Comparison of ENCODE assay signal across 12 mouse cellular contexts in genomic region chr6:4483937-4484601, GRCm38 (mm10). TPM values are rescaled to one million over a fixed set of nuclear protein-coding genes. Genes with fewer than 3 reads are reported as not detected.
DNase-seq lines count a peak whose midpoint lies in the region; ATAC-seq and TF ChIP-seq lines count a peak whose summit lies in the region.
"Had no signal": no experiment of that assay in that cellular context is flagged by ENCODE, and none has a peak within 500 bp of the region (broad histone marks: within the 10 kb centered on the region; RNA-seq: fewer than 3 reads in every experiment).

No protein-coding gene starts in this region.

- H3K27ac ChIP-seq in kidney, postnatal 0 days = 0 out of 2 replicates have a peak overlapping the region, but pooled peaks have one; percentile 6
- H3K27ac ChIP-seq in kidney, adult 2 months (ENCODE audit: insufficient read depth, low read depth, low read length) = no peak overlapping the region
- H3K27ac ChIP-seq in embryonic facial prominence, embryonic 12.5 days = peak overlapping the region; percentile 89
- peak overlapping the region; percentile 71 for H3K27ac ChIP-seq in heart, embryonic 16.5 days (ENCODE audit: low read length)
- H3K27ac ChIP-seq: liver, embryonic 14.5 days had no signal

- ATAC-seq in kidney, postnatal 0 days (replicated peaks; ENCODE audit: low FRiP score, low read depth) = no peak
- peak; percentile 76 for ATAC-seq in embryonic facial prominence, embryonic 12.5 days (ENCODE audit: insufficient number of reproducible peaks, insufficient read depth, low FRiP score, low TSS enrichment)
- ATAC-seq in heart, embryonic 16.5 days (replicated peaks; ENCODE audit: extremely low read depth, insufficient read depth, low FRiP score) = peak; percentile 45; the same call in 1 of the 2 replicates
- ATAC-seq: inflammation-experienced regulatory T-cells, adult 6 months had no signal

- H3K27me3 ChIP-seq in kidney, postnatal 0 days (ENCODE audit: insufficient read depth, low read length) = no peaks in the 10 kb centered on the region
- peaks cover 1% of the 10 kb centered on the region; the same call in 1 of the 2 replicates for H3K27me3 ChIP-seq in kidney, adult 2 months (replicated peaks; ENCODE audit: control insufficient read depth, insufficient read depth, low read length)
- no peaks in the 10 kb centered on the region for H3K27me3 ChIP-seq in embryonic facial prominence, embryonic 12.5 days
- no peaks in the 10 kb centered on the region for H3K27me3 ChIP-seq in heart, embryonic 16.5 days (ENCODE audit: control insufficient read depth, insufficient read depth, low read length)
- H3K27me3 ChIP-seq: CH12.LX had no signal

- H3K9me3 ChIP-seq in kidney, postnatal 0 days (replicated peaks; ENCODE audit: low read length) = no peaks in the 10 kb centered on the region
- H3K9me3 ChIP-seq in embryonic facial prominence, embryonic 12.5 days = no peaks in the 10 kb centered on the region
- no peaks in the 10 kb centered on the region for H3K9me3 ChIP-seq in heart, embryonic 16.5 days (replicated peaks; ENCODE audit: control insufficient read depth, low read length)

- H3K36me3 ChIP-seq in kidney, postnatal 0 days (ENCODE audit: insufficient read depth, low read length) = no peaks in the 10 kb centered on the region
- H3K36me3 ChIP-seq in kidney, adult 2 months (ENCODE audit: control insufficient read depth, insufficient read depth, low read length) = no peaks in the 10 kb centered on the region
- no peaks in the 10 kb centered on the region for H3K36me3 ChIP-seq in embryonic facial prominence, embryonic 12.5 days
- no peaks in the 10 kb centered on the region for H3K36me3 ChIP-seq in heart, embryonic 16.5 days (ENCODE audit: control insufficient read depth, insufficient read depth)

- no peak for TF ChIP-seq CTCF in kidney, postnatal 0 days (IDR thresholded peaks at IDR 0.05; ENCODE audit: low read depth)
- no peak for TF ChIP-seq CTCF in kidney, adult 2 months (conservative IDR thresholded peaks at IDR 0.05; ENCODE audit: insufficient read depth, insufficient read length, low read depth, low read length)

- H3K9ac ChIP-seq in kidney, postnatal 0 days (ENCODE audit: low read depth, low read length) = no peak overlapping the region
- no peak overlapping the region for H3K9ac ChIP-seq in embryonic facial prominence, embryonic 12.5 days
- no peak overlapping the region for H3K9ac ChIP-seq in heart, embryonic 16.5 days (ENCODE audit: low read length)
- H3K9ac ChIP-seq: liver, embryonic 14.5 days had no signal

- TF ChIP-seq POLR2A in kidney, adult 2 months (IDR thresholded peaks at IDR 0.05; ENCODE audit: low read depth, low read length) = no peak

- no peak for DNase-seq in kidney, postnatal 0 days (ENCODE audit: low spot score)
- DNase-seq in kidney, adult 2 months = no peak
- DNase-seq in neural tube, embryonic 10.5 days (ENCODE audit: extremely low spot score, low spot score) = peak; percentile 36
- DNase-seq in spleen, postnatal 36 days (ENCODE audit: low spot score in 2 of 2) = no peak
- DNase-seq in spleen, adult 12 weeks (ENCODE audit: low spot score) = no peak
- DNase-seq in thymus, postnatal 0 days (ENCODE audit: low spot score) = no peak
- DNase-seq: adrenal gland, postnatal 10 days had no signal

- 38% methylated on average over 7 of the region's 7 CpGs for WGBS in kidney, postnatal 0 days
- 38% methylated on average over 7 of the region's 7 CpGs for WGBS in kidney, adult 2 months
- WGBS in embryonic facial prominence, embryonic 12.5 days = 18% methylated on average over 7 of the region's 7 CpGs
- 41% methylated on average over 7 of the region's 7 CpGs for WGBS in heart, embryonic 16.5 days

- H3K4me1 ChIP-seq in kidney, postnatal 0 days (replicated peaks; ENCODE audit: insufficient read depth, low read length) = no peaks in the 10 kb centered on the region
- H3K4me1 ChIP-seq in kidney, adult 2 months (ENCODE audit: control insufficient read depth, insufficient read depth, low read length) = no peaks in the 10 kb centered on the region
- peaks cover 44% of the 10 kb centered on the region for H3K4me1 ChIP-seq in embryonic facial prominence, embryonic 12.5 days
- H3K4me1 ChIP-seq in heart, embryonic 16.5 days (ENCODE audit: control insufficient read depth, insufficient read depth, low read length) = peaks cover 8% of the 10 kb centered on the region

- no peak overlapping the region for H3K4me3 ChIP-seq in kidney, postnatal 0 days (replicated peaks; ENCODE audit: low read depth, low read length)
- no peak overlapping the region for H3K4me3 ChIP-seq in kidney, adult 2 months (ENCODE audit: insufficient read depth, low read depth, low read length)
- H3K4me3 ChIP-seq in embryonic facial prominence, embryonic 12.5 days = no peak overlapping the region
- no peak overlapping the region for H3K4me3 ChIP-seq in heart, embryonic 16.5 days (ENCODE audit: low read length)

- H3K4me2 ChIP-seq in kidney, postnatal 0 days (ENCODE audit: low read length) = no peak overlapping the region
- H3K4me2 ChIP-seq in embryonic facial prominence, embryonic 12.5 days (replicated peaks) = peak overlapping the region; percentile 23; the same call in 1 of the 2 replicates
- peak overlapping the region; percentile 22; the same call in 1 of the 2 replicates for H3K4me2 ChIP-seq in heart, embryonic 16.5 days (ENCODE audit: low read depth, low read length)

RNA-seq across cellular contexts. Expression of gene Col1a2, which starts 20.5 kb away (rescaled TPM):
- 306 and 344 TPM in 2 replicates for polyA plus RNA-seq in kidney, postnatal 0 days (2015; fragmentation: Nextera tagmentation; extraction: Ambion mirVana)
- polyA plus RNA-seq in kidney, adult 2 months (2012; rRNA removed) = 67.1 and 67.9 TPM in 2 replicates
- polyA plus RNA-seq in embryonic facial prominence, embryonic 12.5 days (2016; fragmentation: Nextera tagmentation; extraction: Ambion mirVana) = 603 and 672 TPM in 2 replicates
- 382 and 460 TPM in 2 replicates for polyA plus RNA-seq in heart, embryonic 16.5 days (2015; fragmentation: Nextera tagmentation; extraction: Ambion mirVana)
- polyA plus RNA-seq in thymus, postnatal 0 days (2015; fragmentation: Nextera tagmentation; extraction: Ambion mirVana) = 51.4 and 59.0 TPM in 2 replicates
